Mouse (Mus musculus) CD8-positive naive resting alpha-beta T cell, adult 57 days (primary cell): ENCODE results near the gene Ank3. TPM values are rescaled to one million over a fixed set of nuclear protein-coding genes. Genes with fewer than 3 reads are reported as not detected.

Experiments
- total RNA-seq: library from RNA; stranded (reverse); gene quantifications from one replicate; pipeline ENCODE4 v1.2.4, GENCODE M21; 2023

Gene Ank3
- not detected for total RNA-seq

GRCm38 (mm10) chr10:69398763-69399590, at the start of gene Ank3:
Gene Ank3 (plus strand): TSS chr10:69398773.

GRCm38 (mm10) chr10:69352212-69353085, 46.1 kb upstream of the Ank3 start, which contains the start of gene Cdk1:
Gene Cdk1 (minus strand): TSS chr10:69352938.

Other genes starting within 250 kb of the Ank3 start
- gene Rhobtb1, start 247.3 kb upstream of the Ank3 start, total RNA-seq, result 7.6 TPM
- not detected for gene A930033H14Rik, start 185.7 kb upstream of the Ank3 start, total RNA-seq
- gene Cdk1, start 45.8 kb upstream of the Ank3 start, total RNA-seq, result 1.3 TPM